Mouse (Mus musculus): ENCODE measurements around the gene Fut8. TPM values are rescaled to one million over a fixed set of nuclear protein-coding genes. Genes with fewer than 3 reads are reported as not detected.

The Fut8 gene
- total and polyA plus RNA-seq, 3 experiments: 60.6 to 124 (median 86.0) TPM

DNA sequence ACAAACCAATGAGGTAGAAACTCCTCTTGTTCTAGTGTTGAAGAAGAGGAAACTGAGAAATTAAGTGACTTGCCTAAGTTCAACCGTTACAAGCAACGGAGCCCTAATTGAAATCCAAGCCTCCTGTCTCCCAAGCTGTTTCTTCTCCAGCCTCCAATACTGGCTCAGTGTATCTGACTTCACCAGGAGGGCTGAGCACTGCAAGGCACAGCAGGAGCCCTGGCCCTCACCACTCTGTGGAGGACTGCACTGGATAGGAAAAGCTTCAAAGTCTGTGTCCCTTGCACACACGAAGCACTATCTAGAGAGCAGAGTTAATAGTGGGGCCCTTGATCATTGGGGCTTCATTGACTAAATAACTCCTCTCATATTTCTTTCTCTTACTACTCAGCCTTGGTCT is 246.8 kb downstream of the Fut8 start:
- Histone ChIP-seq H3K4me3 (replicated peaks in 1 of 3; ENCODE audit: low read depth in 2 of 3, low read length in 2 of 3, poor library complexity in 1 of 3) (no peak overlapping the region), H3K9me3 (replicated peaks; ENCODE audit: low read length) (no peaks in the 10 kb centered on the region), H3K9ac (ENCODE audit: insufficient read depth, low read depth) (no peak overlapping the region), H3K4me2 (ENCODE audit: insufficient read depth, low read depth, poor library complexity, severe bottlenecking) (no peak overlapping the region), H3K27ac (ENCODE audit: insufficient read depth, low read depth) (no peak overlapping the region), H3K36me3 (replicated peaks in 1 of 2; ENCODE audit: control insufficient read depth in 1 of 2, insufficient read depth in 1 of 2, low read length in 1 of 2) (peaks cover 0 to 3% of the 10 kb centered on the region in 2 experiments), H3K4me1 (ENCODE audit: control insufficient read depth in 1 of 2, insufficient read depth in 2 of 2) (no peaks in the 10 kb centered on the region), H3K79me2 (replicated peaks; ENCODE audit: control insufficient read depth, extremely low read depth, insufficient read depth, poor library complexity, severe bottlenecking) (no peaks in the 10 kb centered on the region), H3K27me3 (replicated peaks) (no peaks in the 10 kb centered on the region)
- dilution Hi-C loops (cut with MboI; ENCODE audit: extremely low pct_ligation_motif_present, extremely low pct_unique_long_range_greater_than_20kb, low sequenced_read_pairs) (no loop called here), in situ Hi-C loops (cut with MboI; ENCODE audit: low pct_ligation_motif_present, low pct_unique_long_range_greater_than_20kb, low sequenced_read_pairs) (no loop called here)
- DNase-seq (ENCODE audit: extremely low read depth): no peak
- TF ChIP-seq RAD21 (IDR thresholded peaks at IDR 0.05; ENCODE audit: low read depth, low read length) (no peak), PAX5 (IDR thresholded peaks at IDR 0.05; ENCODE audit: low read length) (no peak), MXI1 (IDR thresholded peaks at IDR 0.05; ENCODE audit: low read depth, low read length) (no peak), HCFC1 (IDR thresholded peaks at IDR 0.05; ENCODE audit: low read depth, low read length) (no peak), E2F4 (IDR thresholded peaks at IDR 0.05; ENCODE audit: insufficient replicate concordance, low read depth, low read length) (no peak), ZMIZ1 (IDR thresholded peaks at IDR 0.05; ENCODE audit: low read depth, low read length) (no peak), MAFK (IDR thresholded peaks at IDR 0.05; ENCODE audit: insufficient replicate concordance, low read length) (no peak), EP300 (IDR thresholded peaks at IDR 0.05; ENCODE audit: low read length) (no peak), JUND (conservative IDR thresholded peaks at IDR 0.05; ENCODE audit: low read depth, low read length) (no peak), SMC3 (IDR thresholded peaks at IDR 0.05; ENCODE audit: low read depth, low read length) (no peak), JUN (IDR thresholded peaks at IDR 0.05; ENCODE audit: insufficient read depth, low read depth, low read length) (no peak), GABPA (IDR thresholded peaks at IDR 0.05; ENCODE audit: insufficient replicate concordance, low read depth, low read length) (no peak), USF2 (conservative IDR thresholded peaks at IDR 0.05; ENCODE audit: low read depth, low read length) (no peak), MEF2A (IDR thresholded peaks at IDR 0.05; ENCODE audit: borderline replicate concordance, low read depth, low read length) (no peak), KAT2A (IDR thresholded peaks at IDR 0.05; ENCODE audit: insufficient replicate concordance, low read length) (no peak), IRF4 (IDR thresholded peaks at IDR 0.05; ENCODE audit: low read depth, low read length) (no peak), USF1 (IDR thresholded peaks at IDR 0.05; ENCODE audit: low read depth, low read length) (no peak), CHD1 (IDR thresholded peaks at IDR 0.05; ENCODE audit: low read depth, low read length) (no peak), CTCF (conservative IDR thresholded peaks at IDR 0.05 in 1 of 2, IDR thresholded peaks at IDR 0.05 in 1 of 2; ENCODE audit: low read depth in 2 of 2, low read length in 2 of 2) (no peak)

DNA sequence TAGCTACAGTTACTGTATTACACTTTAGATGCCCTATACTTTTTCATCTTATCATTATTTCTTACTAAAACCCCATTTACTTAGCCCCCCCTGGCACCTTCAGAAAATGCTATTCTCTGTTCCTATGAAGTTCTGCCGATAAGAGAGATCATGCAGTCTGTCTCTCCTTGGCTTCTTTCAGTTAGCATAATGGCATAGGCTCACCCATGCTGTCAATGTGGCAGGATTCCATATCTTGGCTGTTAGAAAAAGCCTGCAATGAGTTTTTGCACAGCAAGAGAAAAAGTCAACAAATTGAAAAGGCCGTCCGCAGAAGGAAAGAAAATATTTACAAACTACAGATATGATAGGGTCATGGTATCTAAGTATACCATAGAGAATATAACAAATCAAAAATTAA is 253.6 kb downstream of the Fut8 start:
- Histone ChIP-seq H3K36me3 (replicated peaks in 1 of 2; ENCODE audit: control insufficient read depth in 1 of 2, insufficient read depth in 1 of 2, low read length in 1 of 2) (no peaks in the 10 kb centered on the region), H3K4me1 (ENCODE audit: control insufficient read depth in 1 of 2, insufficient read depth in 2 of 2) (peaks cover 0 to 2% of the 10 kb centered on the region in 2 experiments; a peak in 1 of 4 replicates), H3K4me2 (ENCODE audit: insufficient read depth, low read depth, poor library complexity, severe bottlenecking) (no peak overlapping the region), H3K27ac (ENCODE audit: insufficient read depth, low read depth) (no peak overlapping the region), H3K27me3 (replicated peaks) (no peaks in the 10 kb centered on the region), H3K4me3 (replicated peaks in 1 of 3; ENCODE audit: low read depth in 2 of 3, low read length in 2 of 3, poor library complexity in 1 of 3) (no peak overlapping the region), H3K79me2 (replicated peaks; ENCODE audit: control insufficient read depth, extremely low read depth, insufficient read depth, poor library complexity, severe bottlenecking) (no peaks in the 10 kb centered on the region), H3K9me3 (replicated peaks; ENCODE audit: low read length) (no peaks in the 10 kb centered on the region), H3K9ac (ENCODE audit: insufficient read depth, low read depth) (no peak overlapping the region)
- TF ChIP-seq PAX5 (IDR thresholded peaks at IDR 0.05; ENCODE audit: low read length): no peak
- no peak for TF ChIP-seq TBP (conservative IDR thresholded peaks at IDR 0.05; ENCODE audit: low read depth, low read length)
- TF ChIP-seq KAT2A (IDR thresholded peaks at IDR 0.05; ENCODE audit: insufficient replicate concordance, low read length): no peak
- TF ChIP-seq MAX (IDR thresholded peaks at IDR 0.05; ENCODE audit: low read length): no peak
- TF ChIP-seq ZC3H11A (IDR thresholded peaks at IDR 0.05; ENCODE audit: low read depth, low read length): no peak
- TF ChIP-seq ZKSCAN1 (IDR thresholded peaks at IDR 0.05; ENCODE audit: borderline replicate concordance, low read depth, low read length): no peak
- no peak for TF ChIP-seq JUN (IDR thresholded peaks at IDR 0.05; ENCODE audit: insufficient read depth, low read depth, low read length)
- TF ChIP-seq NRF1 (IDR thresholded peaks at IDR 0.05; ENCODE audit: low read depth, low read length): no peak
- TF ChIP-seq USF2 (conservative IDR thresholded peaks at IDR 0.05; ENCODE audit: low read depth, low read length): no peak
- TF ChIP-seq GABPA (IDR thresholded peaks at IDR 0.05; ENCODE audit: insufficient replicate concordance, low read depth, low read length): no peak
- TF ChIP-seq NELFE (IDR thresholded peaks at IDR 0.05; ENCODE audit: low read depth, low read length): no peak
- TF ChIP-seq MXI1 (IDR thresholded peaks at IDR 0.05; ENCODE audit: low read depth, low read length): no peak
- TF ChIP-seq JUND (conservative IDR thresholded peaks at IDR 0.05; ENCODE audit: low read depth, low read length): no peak
- no peak for TF ChIP-seq EP300 (IDR thresholded peaks at IDR 0.05; ENCODE audit: low read length)
- no peak for TF ChIP-seq MEF2A (IDR thresholded peaks at IDR 0.05; ENCODE audit: borderline replicate concordance, low read depth, low read length)
- no peak for TF ChIP-seq USF1 (IDR thresholded peaks at IDR 0.05; ENCODE audit: low read depth, low read length)
- no peak for TF ChIP-seq POLR2AphosphoS2 (IDR thresholded peaks at IDR 0.05; ENCODE audit: low read depth, low read length)
- no peak for TF ChIP-seq BHLHE40 (IDR thresholded peaks at IDR 0.05; ENCODE audit: low read depth, low read length)
- no peak for TF ChIP-seq ZMIZ1 (IDR thresholded peaks at IDR 0.05; ENCODE audit: low read depth, low read length)
- no peak for TF ChIP-seq ELF1 (IDR thresholded peaks at IDR 0.05; ENCODE audit: low read depth, low read length)
- DNase-seq (ENCODE audit: extremely low read depth): no peak
- dilution Hi-C loops (cut with MboI; ENCODE audit: extremely low pct_ligation_motif_present, extremely low pct_unique_long_range_greater_than_20kb, low sequenced_read_pairs): no loop called here
- in situ Hi-C loops (cut with MboI; ENCODE audit: low pct_ligation_motif_present, low pct_unique_long_range_greater_than_20kb, low sequenced_read_pairs): no loop called here

Measured in CH12.LX (cell line).